Mouse (Mus musculus): ENCODE measurements around the gene Ncoa3.

The Ncoa3 gene

DNA sequence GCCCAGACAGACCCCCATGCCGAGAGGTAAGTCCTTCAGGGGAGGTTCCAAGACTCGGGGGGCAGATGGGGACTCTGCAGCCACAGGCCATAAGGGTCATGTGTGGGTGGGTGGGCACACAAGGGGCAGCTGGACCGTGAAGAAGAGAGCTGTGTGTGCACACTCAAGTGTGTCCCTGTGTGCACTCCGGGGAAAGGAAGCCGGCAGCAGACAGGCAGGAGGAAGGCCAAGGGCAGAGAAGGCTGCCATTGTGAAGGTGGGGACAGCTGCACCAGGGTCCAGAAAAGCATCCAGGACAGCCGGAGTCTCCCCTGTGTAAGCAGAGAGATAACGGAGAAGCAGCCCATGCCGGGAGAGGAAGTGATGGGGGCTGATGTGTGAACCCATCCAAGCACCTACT lies 118.3 kb downstream of the Ncoa3 start:
- DNase-seq, result no peak

DNA sequence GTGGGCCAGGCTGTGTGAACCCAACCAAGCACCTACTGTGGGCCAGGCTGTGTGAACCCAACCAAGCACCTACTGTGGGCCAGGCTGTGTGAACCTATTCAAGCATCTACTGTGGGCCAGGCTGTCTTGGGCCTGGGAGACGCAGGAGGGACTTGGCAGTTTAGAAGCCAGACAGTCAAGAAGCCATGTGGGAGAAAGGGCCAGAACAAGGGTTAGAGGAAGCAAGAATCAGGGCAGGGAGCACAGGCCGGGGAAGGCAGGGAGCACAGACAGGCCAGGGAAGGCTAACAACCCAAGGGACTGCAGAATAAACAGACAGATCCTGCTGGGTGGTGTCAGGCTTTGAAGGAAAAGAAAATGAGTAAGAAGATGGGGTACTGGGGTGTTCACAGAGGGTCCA lies 118.8 kb downstream of the Ncoa3 start:
- DNase-seq, result no peak

DNA sequence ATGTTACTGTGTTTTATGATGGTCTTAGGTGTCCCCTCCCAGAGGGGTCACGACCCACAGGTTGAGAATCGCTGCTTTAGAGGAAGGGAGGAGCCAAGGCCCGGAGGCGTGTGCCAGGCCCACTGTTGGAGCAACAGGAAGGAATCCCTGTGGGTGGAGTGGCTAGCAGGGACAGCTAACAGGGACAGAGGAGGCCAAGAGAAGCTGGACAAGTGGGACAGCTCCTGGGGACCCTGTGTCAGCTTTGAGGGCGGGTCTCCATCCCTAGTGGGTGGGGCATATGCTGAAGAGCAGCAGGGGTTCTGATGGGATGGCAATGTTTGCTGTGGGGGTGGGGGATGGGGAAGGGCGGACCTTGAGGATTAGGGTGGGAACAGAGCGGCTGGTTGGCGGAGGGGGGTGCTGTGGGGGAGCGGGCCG lies 119.4 kb downstream of the Ncoa3 start:
- DNase-seq, result peak; percentile 34

DNA sequence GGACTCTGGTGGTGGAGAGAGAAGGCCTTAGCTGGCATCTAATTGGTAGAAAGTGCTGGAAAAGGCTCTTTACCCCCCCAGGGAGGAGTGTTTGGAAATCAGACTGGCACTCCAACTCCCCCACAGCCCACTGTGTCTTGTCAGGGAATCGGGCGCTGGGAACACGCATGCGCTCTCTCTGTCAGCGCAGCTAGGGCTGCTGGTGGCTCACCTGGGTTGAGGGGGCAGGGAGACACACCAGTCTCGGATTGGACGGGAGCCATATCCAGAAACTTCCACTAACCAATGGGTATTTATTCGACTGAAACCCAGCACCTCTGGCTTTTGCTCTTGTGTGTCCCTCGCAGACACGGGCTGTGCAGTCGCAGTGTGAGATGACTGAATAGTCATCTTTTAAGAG lies 120.5 kb downstream of the Ncoa3 start:
- no peak for DNase-seq

DNA sequence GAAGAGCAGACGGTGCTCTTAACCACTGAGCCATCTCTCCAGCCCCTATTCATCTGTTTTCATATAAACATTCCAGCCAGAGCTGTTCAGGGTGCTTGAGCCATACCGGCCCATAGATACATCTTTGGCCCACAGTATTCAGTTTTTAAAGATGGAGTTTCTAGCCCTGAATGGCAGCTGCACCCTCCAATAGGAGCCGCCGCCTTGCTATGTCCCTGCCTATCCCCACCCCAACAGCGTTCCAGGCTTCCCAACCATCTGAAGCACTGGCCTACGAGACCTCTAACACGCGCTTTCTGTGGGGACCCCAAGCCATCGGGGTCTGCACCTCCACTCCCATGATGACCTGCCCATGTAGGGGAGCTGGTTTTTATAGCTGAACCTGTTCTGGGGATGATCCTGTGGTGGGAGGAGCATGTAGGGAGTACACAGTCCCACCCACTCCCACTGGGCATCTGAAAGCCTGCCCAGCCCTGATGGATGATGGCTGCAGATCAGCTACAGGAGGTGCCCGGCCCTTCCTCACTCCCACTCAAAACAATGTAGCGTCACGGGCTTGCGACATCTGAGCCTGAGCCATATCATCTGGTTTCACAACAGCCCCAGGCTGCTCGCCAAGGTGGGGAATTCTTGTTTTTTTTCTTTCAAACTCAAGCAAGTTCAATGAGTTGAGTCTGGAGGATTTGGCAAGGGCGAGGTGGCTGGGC lies 123.3 kb downstream of the Ncoa3 start:
- peak; percentile 91 for DNase-seq

DNA sequence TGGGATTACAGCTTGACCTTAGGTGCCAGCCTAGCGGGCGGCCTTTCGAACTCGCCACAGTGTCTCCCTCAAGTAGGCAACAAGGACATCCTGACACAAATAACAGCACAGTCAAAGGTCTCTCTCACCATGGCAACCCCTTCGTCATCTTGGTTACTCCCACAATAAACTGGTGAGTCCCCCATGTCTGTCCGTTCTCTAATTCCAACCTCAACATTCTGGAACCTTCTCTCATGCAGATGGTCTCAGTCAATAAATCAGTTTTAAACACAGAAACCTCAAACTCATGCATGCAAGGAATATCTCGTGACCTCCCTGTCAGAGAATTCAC lies 123.8 kb downstream of the Ncoa3 start:
- DNase-seq, result no peak

DNA sequence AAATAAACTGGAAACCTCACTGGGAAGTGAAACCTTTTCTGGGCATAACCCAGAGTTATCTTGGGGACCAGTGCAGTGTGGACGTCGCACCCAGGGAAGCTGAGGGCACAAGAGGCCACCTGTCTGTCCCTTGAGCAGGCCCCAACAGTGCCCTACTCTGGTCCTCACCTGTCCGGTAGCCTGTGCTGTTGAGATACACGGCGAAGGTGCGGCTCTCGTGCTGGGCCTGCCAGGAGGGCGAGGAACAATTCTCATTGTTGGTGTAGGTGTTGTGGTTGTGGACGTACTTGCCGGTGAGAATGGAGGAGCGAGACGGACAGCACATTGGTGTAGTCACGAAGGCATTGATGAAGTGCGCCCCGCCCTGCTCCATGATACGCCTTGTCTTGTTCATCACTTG lies 124.3 kb downstream of the Ncoa3 start:
- no peak for DNase-seq

DNA sequence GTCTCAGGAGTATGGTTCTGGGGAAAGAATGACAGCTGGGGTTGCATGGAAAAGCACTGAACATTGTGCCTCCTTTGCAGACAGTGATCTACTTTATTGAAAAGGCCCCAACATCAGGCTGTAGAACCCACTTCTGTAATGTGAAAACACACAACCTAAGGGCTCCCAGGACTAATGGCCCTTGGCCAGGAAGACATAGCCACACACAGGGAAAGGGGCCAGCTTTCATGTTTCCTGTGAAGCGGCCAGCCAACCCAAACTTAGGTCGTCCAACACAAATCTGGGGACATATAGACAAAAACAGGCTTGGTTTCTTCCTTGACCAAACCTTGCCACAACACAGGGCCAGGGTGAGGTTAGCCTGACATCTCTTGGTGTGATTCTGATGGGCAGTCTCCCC lies 127.6 kb downstream of the Ncoa3 start:
- DNase-seq, result no peak

DNA sequence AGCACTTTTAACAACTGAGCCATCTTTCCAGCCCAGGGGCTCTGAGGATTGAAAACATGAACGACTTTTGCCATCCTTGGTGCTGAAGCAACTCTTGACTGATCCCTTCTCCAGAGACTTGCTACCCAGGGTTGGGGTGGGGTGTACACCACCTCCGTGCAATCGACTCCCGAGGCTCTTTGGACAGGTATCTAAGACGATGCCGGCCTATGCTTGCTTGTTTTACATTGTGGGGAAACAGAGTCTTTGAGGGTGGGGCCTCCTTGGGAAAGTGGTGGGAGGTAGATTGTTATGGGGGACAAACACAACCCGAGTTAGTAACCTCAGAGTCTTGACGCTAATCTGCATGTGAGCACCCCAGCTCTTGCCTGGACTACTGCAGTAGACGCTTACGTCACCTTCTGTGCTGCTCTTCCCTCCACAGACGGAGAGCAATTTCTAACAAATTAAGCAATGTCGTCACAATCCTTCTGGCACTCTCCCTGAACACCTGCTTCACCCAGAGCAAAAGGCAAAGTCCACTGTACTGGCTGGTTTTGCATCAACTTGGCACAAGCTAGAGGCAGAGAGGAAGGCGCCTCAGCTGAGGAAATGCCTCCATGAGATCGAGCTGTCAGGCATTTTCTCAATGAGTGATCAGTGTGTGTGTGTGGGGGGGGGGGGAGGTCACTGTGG lies 129.4 kb downstream of the Ncoa3 start:
- no peak for DNase-seq

DNA sequence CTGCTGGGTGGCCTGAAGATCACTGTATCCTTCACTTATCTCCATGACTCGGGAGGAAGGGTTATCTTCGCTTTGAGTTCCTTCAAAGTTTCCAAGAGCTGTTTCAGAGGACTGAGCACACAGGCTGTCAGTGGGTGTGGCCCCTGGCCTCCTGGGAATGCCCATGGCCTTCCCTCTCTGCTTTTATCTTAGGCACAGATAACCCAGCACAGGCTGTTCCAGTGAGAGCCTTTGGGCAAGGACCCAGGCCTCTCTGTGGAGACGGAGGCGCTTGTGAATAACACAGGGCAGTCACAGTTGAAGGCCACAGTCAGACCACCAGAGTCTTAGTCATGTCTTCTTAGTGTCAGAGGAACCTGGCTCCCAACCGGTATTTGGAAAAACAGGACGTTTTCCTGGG lies 130.3 kb downstream of the Ncoa3 start:
- DNase-seq, result no peak
